Mouse (Mus musculus) ES-E14 (cell line): ENCODE measurements around the gene Aunip. TPM values are rescaled to one million over a fixed set of nuclear protein-coding genes. Genes with fewer than 3 reads are reported as not detected.

ENCODE experiments used
- DNase-seq: peaks from one replicate; pipeline ENCODE4 v3.0.0-alpha.2; 2013; ENCODE audit warnings: low read depth, low spot score
- H3K27ac ChIP-seq: 2 replicates; pipeline ENCODE4 v1.5.1; 2012; ENCODE audit warnings: low read depth, mild to moderate bottlenecking, low read length, moderate library complexity, mixed read lengths; ENCODE audit not compliant: poor library complexity, insufficient read depth, severe bottlenecking
- H3K36me3 ChIP-seq: 2 replicates; pipeline ENCODE4 v1.6.1; 2012; ENCODE audit warnings: mild to moderate bottlenecking, low read length, moderate library complexity, mixed read lengths; ENCODE audit not compliant: control insufficient read depth, poor library complexity, insufficient read depth, severe bottlenecking
- H3K4me1 ChIP-seq, 2 experiments: fragments of 150-350 bp in 1 of 2; sonication (generic) in 1 of 2; 2 replicates each; pipeline ENCODE4 v1.6.1; 2012; ENCODE audit warnings: low read length in 2 of 2, mild to moderate bottlenecking in 1 of 2, mixed read lengths in 1 of 2; ENCODE audit not compliant: control insufficient read depth in 2 of 2, insufficient read depth in 2 of 2, poor library complexity in 1 of 2
- H3K4me3 ChIP-seq, 2 experiments: fragments of 150-350 bp in 1 of 2; sonication (generic) in 1 of 2; 2 replicates each; pipeline ENCODE4 v1.5.1; 2012; ENCODE audit warnings: low read length in 2 of 2, low read depth in 1 of 2, mild to moderate bottlenecking in 1 of 2, mixed read lengths in 1 of 2; ENCODE audit not compliant: insufficient read depth in 1 of 2, poor library complexity in 1 of 2, severe bottlenecking in 1 of 2
- H3K9ac ChIP-seq: 2 replicates; pipeline ENCODE4 v1.6.1; 2012; ENCODE audit warnings: low read depth, mild to moderate bottlenecking, low read length, mixed read lengths; ENCODE audit not compliant: poor library complexity, insufficient read depth, severe bottlenecking
- H3K9me3 ChIP-seq: fragments of 150-350 bp; sonication (generic); 2 replicates; pipeline ENCODE4 v1.6.1; 2012; ENCODE audit warnings: low read depth, mild to moderate bottlenecking, low read length; ENCODE audit not compliant: control insufficient read depth, insufficient read depth
- CHD2 ChIP-seq: IDR thresholded peaks from 2 replicates; pipeline ENCODE4 v1.6.1; 2014; ENCODE audit warnings: mild to moderate bottlenecking, low read depth, low read length, inconsistent platforms
- HCFC1 ChIP-seq: IDR thresholded peaks from 2 replicates; pipeline ENCODE4 v1.6.1; 2012; ENCODE audit warnings: low read length, inconsistent platforms, borderline replicate concordance; ENCODE audit not compliant: insufficient read depth
- MAFK ChIP-seq: IDR thresholded peaks from 2 replicates; pipeline ENCODE4 v1.6.1; 2014; ENCODE audit warnings: mild to moderate bottlenecking, low read depth, low read length, inconsistent platforms; ENCODE audit not compliant: insufficient read depth
- ZC3H11A ChIP-seq: IDR thresholded peaks from 2 replicates; pipeline ENCODE4 v1.6.1; 2012; ENCODE audit warnings: low read depth, mild to moderate bottlenecking, inconsistent platforms, low read length, borderline replicate concordance
- ZNF384 ChIP-seq: IDR thresholded peaks from 2 replicates; pipeline ENCODE4 v1.6.1; 2012; ENCODE audit warnings: low read depth, low read length, inconsistent platforms
- in situ Hi-C, 2 experiments: fragments of 600-800 bp; cut with MboI; formaldehyde crosslinking; loops; one replicate each; pipeline ENCODE4 v1.15.1; 2025; ENCODE audit warnings: low sequenced_read_pairs in 2 of 2, inconsistent platforms in 1 of 2; ENCODE audit not compliant: unreplicated experiment in 2 of 2
- total RNA-seq: library from RNA; depleted of rRNA; stranded (reverse); fragments of 300-350 nt; gene quantifications from 2 replicates; pipeline ENCODE4 v1.2.3, GENCODE M21; 2012

The Aunip gene
- total RNA-seq, 1 experiment: 18.3 TPM

DNA sequence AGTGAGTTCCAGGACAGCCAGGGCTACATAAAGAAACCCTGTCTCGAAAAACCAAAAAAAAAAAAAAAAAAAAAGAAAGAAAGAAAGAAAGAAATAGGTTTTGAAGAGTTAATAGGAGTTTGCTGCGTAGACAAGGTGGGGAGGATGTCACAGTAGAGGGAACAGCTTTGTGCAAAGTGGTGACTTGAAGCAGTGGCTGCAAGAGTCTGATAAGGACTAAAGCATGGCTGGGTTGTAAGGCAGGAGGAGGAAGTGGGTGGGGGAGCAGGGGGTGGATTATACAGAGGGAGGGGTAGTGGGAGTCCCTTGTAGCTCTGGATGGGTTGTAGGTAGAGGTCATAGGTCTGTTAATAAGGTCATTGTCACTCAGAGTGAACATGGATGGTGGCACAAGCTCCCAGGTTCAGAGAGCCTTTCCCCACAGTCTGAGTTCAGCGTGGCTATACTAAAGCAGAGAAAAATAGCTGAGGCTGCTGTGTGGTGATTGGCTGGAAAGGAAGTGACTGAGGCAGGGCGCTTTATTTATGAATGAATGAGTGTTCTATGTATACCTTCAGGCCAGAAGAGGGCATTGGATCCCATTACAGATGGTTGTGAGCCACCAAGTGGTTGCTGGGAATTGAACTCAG, 4.7 kb upstream of the Aunip start:
- no peak for TF ChIP-seq ZC3H11A
- TF ChIP-seq ZNF384: no peak
- no peak for TF ChIP-seq MAFK
- no peak for TF ChIP-seq HCFC1
- in situ Hi-C loops: no loop called here
- no peak for DNase-seq
- Histone ChIP-seq H3K4me1 (peaks cover 0 to 6% of the 10 kb centered on the region in 2 experiments; a peak in 2 of 4 replicates), H3K4me3 (no peak overlapping the region), H3K27ac (no peak overlapping the region), H3K9me3 (no peaks in the 10 kb centered on the region), H3K36me3 (no peaks in the 10 kb centered on the region), H3K9ac (no peak overlapping the region)

DNA sequence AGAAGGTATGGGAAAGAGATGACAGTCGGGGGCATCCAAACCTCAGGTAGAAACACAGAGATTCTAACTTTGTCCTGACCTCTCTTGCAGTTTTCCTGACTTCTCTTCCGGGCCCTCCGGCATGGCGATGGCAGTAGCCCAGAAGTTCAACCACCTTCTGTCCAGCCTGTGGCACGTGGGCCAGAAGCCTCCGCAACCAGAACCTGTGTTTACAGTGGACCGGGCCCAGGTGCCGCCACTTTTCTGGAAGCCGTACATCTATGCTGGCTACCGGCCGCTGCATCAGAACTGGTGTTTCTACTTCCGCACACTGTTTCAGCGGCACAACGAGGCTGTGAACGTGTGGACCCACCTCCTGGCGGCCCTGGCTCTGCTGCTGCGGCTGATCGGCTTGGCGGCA, 4.1 kb upstream of the Aunip start:
- no peak for TF ChIP-seq ZNF384
- no peak for TF ChIP-seq MAFK
- TF ChIP-seq ZC3H11A: no peak
- TF ChIP-seq CHD2: no peak
- no peak for TF ChIP-seq HCFC1
- peak overlapping the region; percentile 30 to 54; a peak in 3 of 4 replicates for H3K4me3 ChIP-seq
- H3K27ac ChIP-seq: no peak overlapping the region
- peaks cover 0 to 6% of the 10 kb centered on the region in 2 experiments; a peak in 2 of 4 replicates for H3K4me1 ChIP-seq
- H3K9ac ChIP-seq: peak overlapping the region; percentile 39
- H3K9me3 ChIP-seq: no peaks in the 10 kb centered on the region
- no peak for DNase-seq
- no peaks in the 10 kb centered on the region for H3K36me3 ChIP-seq
- in situ Hi-C loops: no loop called here

DNA sequence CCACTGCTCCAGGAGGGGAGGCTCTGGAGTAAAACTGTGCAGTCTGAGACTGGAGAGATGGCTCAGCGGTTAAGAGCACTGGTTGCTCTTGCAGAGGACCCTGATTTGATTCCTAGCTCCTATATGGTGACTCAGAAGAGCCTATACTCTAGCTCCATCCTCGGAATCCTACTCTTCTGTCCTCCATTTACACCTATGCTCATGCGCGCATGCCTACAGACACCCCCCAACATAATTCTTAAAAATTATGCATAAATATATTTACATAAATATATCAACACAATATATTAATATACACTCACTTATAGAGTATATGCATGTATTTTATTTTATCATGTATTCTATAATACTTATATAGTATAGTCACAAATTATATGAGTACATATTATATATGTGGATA, 403 bp upstream of the Aunip start:
- Histone ChIP-seq H3K9ac (no peak overlapping the region), H3K4me1 (peaks cover 4 to 13% of the 10 kb centered on the region in 2 experiments), H3K36me3 (peaks cover 6% of the 10 kb centered on the region; the same call in 1 of the 2 replicates), H3K27ac (no peak overlapping the region), H3K4me3 (peak overlapping the region in 1 of 2 experiments; percentile 87; a peak in 2 of 4 replicates), H3K9me3 (no peaks in the 10 kb centered on the region)
- no peak for DNase-seq
- in situ Hi-C loops: no loop called here
- TF ChIP-seq ZC3H11A (no peak), CHD2 (no peak), MAFK (no peak), HCFC1 (no peak), ZNF384 (no peak)

DNA sequence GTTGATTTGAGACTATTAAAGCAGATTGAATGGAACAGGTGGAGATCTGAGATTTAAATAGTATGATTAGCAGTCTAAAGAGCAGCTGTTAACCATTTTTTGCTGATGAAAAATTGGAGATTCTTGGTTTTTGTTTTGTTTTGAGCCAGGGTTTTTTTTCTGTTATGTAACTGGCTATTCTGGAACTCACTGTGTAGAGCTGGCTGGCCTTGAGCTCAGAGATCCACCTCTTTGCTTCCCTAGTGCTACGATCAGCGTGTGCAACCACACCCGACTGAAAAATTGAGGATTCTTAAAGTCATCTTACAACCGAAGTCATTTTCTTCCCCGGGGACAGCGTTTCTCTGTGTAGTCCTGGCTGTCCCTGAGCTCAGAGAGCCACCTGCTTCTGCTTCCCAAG, 931 bp downstream of the Aunip start:
- peaks cover 4 to 13% of the 10 kb centered on the region in 2 experiments for H3K4me1 ChIP-seq
- no peak for DNase-seq
- no peaks in the 10 kb centered on the region for H3K9me3 ChIP-seq
- peaks cover 6% of the 10 kb centered on the region; the same call in 1 of the 2 replicates for H3K36me3 ChIP-seq
- H3K27ac ChIP-seq: no peak overlapping the region; the same call in 1 of the 2 replicates
- no peak for TF ChIP-seq MAFK
- TF ChIP-seq ZNF384: no peak
- no peak for TF ChIP-seq CHD2
- TF ChIP-seq HCFC1: no peak
- no peak for TF ChIP-seq ZC3H11A
- in situ Hi-C loops: no loop called here
- H3K9ac ChIP-seq: peak overlapping the region; percentile 80; the same call in 1 of the 2 replicates
- H3K4me3 ChIP-seq: peak overlapping the region; percentile 67 to 87
